Mouse (Mus musculus) mesoderm, embryonic 11.5 days (tissue): Measurements from ENCODE around the gene Stx8.

Experiments used
- DNase-seq: peaks from one replicate; pipeline ENCODE4 v3.0.0-alpha.2; 2012; ENCODE audit warnings: low read depth, low spot score

The Stx8 gene

GRCm38 (mm10) chr11:68222209-68222608 lies 256.2 kb downstream of the Stx8 start:
- DNase-seq, result no peak

DNA sequence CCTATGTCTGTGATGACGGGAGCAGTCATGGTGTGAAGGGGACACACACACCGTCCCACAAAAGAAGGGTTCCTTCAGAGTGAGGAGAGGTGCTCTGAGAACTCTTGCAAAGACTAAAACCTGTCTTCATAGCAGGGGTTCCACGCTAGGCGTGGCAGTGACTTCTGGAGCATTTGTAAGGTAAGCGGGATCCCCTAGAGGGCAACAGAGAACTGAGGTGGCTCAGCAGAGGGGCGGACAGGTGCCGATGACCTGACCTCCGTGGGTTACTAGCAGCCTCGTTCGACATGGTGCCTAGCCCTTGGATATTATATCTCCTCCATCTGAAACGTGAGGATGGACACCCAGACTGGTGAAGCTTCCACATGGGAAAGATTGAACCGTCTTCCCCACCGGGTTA lies 257.1 kb downstream of the Stx8 start:
- DNase-seq, result no peak

DNA sequence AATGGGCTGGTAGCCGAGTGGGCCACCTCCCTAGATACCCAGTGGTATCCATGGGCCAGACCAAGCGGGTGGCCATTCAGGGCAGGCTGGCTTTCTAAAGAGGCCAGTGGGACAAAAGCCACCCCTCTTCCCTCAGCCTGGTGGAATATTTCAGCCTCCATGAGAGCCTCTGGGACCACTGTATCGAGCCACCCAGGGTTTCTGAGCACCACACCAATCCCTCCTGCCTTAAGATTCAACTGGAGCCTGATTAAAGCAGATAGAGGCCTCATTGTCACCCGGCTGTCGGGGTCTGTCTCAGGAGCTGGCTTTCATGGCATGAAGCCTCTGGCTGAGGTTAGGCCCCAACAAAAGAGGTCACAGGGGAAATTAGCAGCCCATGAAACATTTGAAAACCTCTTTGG lies 260.7 kb downstream of the Stx8 start:
- DNase-seq, result no peak

- DNase-seq, result no peak
These were observed 261.8 kb downstream of the Stx8 start for GRCm38 (mm10) chr11:68227837-68228236.

GRCm38 (mm10) chr11:68228941-68229665 lies 263.1 kb downstream of the Stx8 start:
- DNase-seq, result no peak

DNA sequence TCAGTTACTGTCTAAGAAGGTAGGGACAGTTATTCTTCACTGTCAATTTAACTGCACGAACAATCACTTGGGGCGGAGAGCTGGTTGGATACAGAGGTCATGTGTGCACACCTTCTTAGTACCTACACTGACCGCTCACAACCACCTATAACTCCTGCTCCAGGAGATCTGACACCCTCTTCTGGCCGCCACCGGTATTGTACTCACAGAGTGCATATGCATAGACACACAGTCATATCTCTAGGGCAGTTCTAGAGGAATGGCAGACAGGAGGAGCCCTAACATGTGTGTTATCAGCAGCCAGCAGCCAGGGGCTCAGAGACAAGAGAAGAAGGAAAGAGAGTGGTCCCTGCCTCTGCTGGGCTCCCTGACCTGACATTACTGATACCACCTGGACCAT lies 265.6 kb downstream of the Stx8 start:
- DNase-seq, result no peak

DNA sequence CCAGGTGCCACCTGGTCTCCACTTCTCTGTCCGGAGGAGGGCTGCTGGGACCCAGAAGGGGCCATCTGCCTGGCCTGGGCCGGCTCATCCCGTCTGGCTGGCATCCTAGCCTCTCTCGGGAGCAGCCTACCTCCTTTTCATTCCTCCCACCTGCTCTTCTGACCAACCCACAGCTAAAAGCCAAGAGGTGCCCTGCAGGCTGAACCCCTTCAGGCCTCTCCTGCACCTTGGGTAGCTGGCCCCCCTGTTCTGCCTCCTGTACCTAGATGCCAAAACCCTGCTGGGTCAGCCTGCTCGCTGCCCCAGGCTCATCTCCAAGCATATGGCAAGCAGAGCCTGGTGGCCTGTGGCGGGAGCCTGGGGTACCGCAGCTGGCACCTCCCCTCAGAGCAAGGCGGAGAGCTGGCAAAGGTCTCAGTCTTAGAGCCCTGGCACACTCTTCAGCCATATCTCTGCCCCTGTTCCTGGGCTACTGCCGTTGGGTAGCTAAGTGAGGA lies 267.5 kb downstream of the Stx8 start:
- no peak for DNase-seq

- no peak for DNase-seq
These were observed 273.8 kb downstream of the Stx8 start for GRCm38 (mm10) chr11:68239756-68240155.

- DNase-seq, result no peak
These were observed 278.4 kb downstream of the Stx8 start for GRCm38 (mm10) chr11:68244254-68244991.

DNA sequence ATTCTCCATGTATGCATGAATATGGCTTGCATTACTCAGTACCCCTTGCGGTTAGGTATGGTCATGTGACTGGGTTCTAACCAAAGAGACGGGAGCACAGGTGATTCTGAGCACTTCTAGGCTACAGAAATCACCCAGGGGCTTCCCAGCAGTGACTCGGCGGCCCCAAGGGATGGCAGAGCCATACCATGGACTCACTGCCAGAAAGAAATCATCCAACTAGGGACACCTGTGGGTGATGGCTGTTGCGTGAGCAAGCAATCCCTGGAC lies 278.9 kb downstream of the Stx8 start:
- DNase-seq, result no peak

GRCm38 (mm10) chr11:68247897-68248296 lies 281.9 kb downstream of the Stx8 start:
- DNase-seq, result peak; percentile 33

DNA sequence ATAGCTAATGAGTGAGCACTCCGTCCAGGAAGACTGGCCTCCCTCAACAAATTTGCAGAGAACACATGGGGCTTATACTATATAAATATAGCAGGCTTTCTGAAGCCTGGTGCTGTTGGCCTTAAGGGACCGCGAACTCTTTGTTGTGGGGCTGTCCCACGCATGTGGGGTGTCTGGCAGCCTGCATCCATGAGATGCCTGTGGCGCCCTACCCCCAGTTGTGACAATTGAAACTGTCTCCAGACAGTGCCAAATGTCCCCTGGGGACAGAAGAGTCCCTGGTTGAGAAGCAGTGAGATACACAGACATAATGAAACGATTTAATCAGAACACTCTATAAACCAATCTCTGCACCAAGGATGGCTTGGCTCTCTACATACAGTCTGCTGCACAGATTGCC lies 284.1 kb downstream of the Stx8 start:
- DNase-seq, result no peak

DNA sequence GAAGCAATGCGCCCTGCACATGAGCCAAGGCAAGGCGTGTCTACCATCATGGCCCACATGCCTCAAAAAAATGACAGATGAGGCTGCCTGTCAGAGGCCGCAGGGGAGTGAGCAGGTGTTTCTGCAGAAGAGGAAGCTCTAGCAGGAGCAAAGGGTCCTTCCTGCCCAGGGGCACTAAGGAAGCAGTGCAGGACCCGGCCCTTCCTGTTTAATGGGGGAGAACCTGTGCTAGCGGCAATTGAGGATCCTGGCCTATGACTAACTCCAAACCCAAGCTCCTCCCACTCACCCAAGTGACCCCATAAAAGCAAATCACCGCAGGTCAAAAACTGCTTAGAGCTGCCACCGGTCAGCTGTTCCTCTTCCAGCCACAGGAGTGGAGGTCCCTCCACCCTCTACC lies 287.5 kb downstream of the Stx8 start:
- no peak for DNase-seq
